Mouse (Mus musculus) heart, adult 8-10 months (tissue): ENCODE measurements around the gene Zfp568. TPM values are rescaled to one million over a fixed set of nuclear protein-coding genes. Genes with fewer than 3 reads are reported as not detected.

Experiments used
- DNase-seq: peaks from one replicate; pipeline ENCODE4 v3.0.0; 2022; ENCODE audit warnings: low spot score
- total RNA-seq, 4 experiments: library from RNA; stranded (reverse); gene quantifications; 2 replicates each; pipeline ENCODE4 v1.2.4; 2022

Gene Zfp568
- total RNA-seq, 4 experiments from 2014 or later: 16.9 to 27.9 (median 21.5) TPM

DNA sequence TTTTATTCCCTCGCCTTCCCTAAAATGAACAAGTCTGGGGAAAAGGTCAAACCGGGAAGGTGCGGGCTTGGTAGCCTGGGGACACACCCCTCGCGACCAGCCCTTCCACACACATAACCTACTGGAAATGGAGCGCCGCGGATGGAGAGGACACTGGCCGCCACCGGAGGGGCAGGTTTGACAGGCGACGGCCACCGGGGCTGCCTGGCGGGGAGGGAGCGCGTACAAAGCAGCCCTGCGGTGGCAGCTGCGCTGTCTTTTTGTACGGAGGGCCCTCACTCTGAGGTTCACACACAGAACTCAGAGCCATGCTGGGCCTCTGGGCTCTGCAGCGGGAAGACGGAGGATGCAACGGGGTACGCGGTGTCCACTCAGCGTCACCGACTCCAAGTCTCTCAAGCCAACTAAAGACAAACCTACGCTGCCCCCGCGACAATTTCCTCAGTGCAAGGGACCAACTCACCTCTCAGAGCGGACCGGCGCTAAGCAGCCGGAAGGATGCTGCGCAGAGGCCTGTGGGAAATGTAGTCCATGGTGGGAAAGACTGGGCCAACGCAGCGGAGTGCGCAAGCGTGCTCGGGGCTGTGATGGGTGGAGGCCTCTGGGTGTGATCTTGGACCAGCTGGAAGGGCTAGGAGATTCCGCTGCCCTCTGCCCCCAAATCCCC, 67.3 kb downstream of the Zfp568 start, which contains the start of gene Zfp14:
TSS of gene Zfp14 (minus strand) at position 499 of the 667 bp plus-strand sequence.
- DNase-seq: peak; percentile 93

- DNase-seq: no peak
Measured at GRCm38 (mm10) chr7:30053591-30053990, 69.8 kb downstream of the Zfp568 start.

- no peak for DNase-seq
Measured at GRCm38 (mm10) chr7:30060341-30060740, 76.6 kb downstream of the Zfp568 start.

- no peak for DNase-seq
Measured at GRCm38 (mm10) chr7:30062478-30062877, 78.7 kb downstream of the Zfp568 start.

GRCm38 (mm10) chr7:30064622-30065021, 80.9 kb downstream of the Zfp568 start:
- DNase-seq: no peak

GRCm38 (mm10) chr7:30072146-30073028, 88.6 kb downstream of the Zfp568 start, which contains the start of gene Zfp82:
Zfp82 (minus strand) TSS chr7:30072900.
- DNase-seq: peak; percentile 82

Other genes with a start within 250 kb of the Zfp568 start
- gene Zfp84, start 215.4 kb upstream of the Zfp568 start, total RNA-seq: 10 to 100 TPM in 3 of 4 experiments, 1 to 10 TPM in 1; 9.9 to 12.2 (median 10.7) TPM
- 1 to 10 TPM; 4.3 to 6.2 (median 5.1) TPM for gene Zfp30, start 200.0 kb upstream of the Zfp568 start, total RNA-seq
- 10 to 100 TPM in 3 of 4 experiments, 1 to 10 TPM in 1; 10.0 to 13.4 (median 11.8) TPM for gene Zfp790, start 167.8 kb upstream of the Zfp568 start, total RNA-seq
- under 1 TPM; 0.33 to 0.72 (median 0.47) TPM for gene Zfp940, start 130.3 kb upstream of the Zfp568 start, total RNA-seq
- 1 to 10 TPM; 3.0 to 4.0 (median 3.8) TPM for gene Zfp420, start 124.0 kb upstream of the Zfp568 start, total RNA-seq
- gene Zfp27, start 77.4 kb upstream of the Zfp568 start, total RNA-seq: 1 to 10 TPM; 8.4 to 9.3 (median 8.6) TPM
- gene Zfp383, start 75.7 kb upstream of the Zfp568 start, total RNA-seq: 1 to 10 TPM; 3.8 to 9.5 (median 6.4) TPM
- 1 to 10 TPM; 5.8 to 6.5 (median 6.0) TPM for gene Zfp74, start 29.9 kb upstream of the Zfp568 start, total RNA-seq
- gene Zfp14, start 67.4 kb downstream of the Zfp568 start, total RNA-seq: 1 to 10 TPM; 2.4 to 3.0 (median 2.6) TPM
- gene Zfp82, start 88.9 kb downstream of the Zfp568 start, total RNA-seq: 1 to 10 TPM; 2.1 to 3.0 (median 2.6) TPM
- under 1 TPM in 1 of 4 experiments, not detected in 3; 0.28 TPM for gene Gm26920, start 106.5 kb downstream of the Zfp568 start, total RNA-seq
- gene Zfp566, start 106.6 kb downstream of the Zfp568 start, total RNA-seq: 1 to 10 TPM in 3 of 4 experiments, under 1 TPM in 1; 0.82 to 1.8 (median 1.6) TPM
- gene Zfp260, start 110.8 kb downstream of the Zfp568 start, total RNA-seq: 10 to 100 TPM; 25.3 to 34.5 (median 31.3) TPM
- 1 to 10 TPM; 1.5 to 4.3 (median 2.1) TPM for gene Zfp382, start 138.0 kb downstream of the Zfp568 start, total RNA-seq
- gene Zfp146, start 185.8 kb downstream of the Zfp568 start, total RNA-seq: 10 to 100 TPM; 23.2 to 33.8 (median 28.1) TPM
- 1,000 to 10,000 TPM; 3,196 to 3,318 (median 3,289) TPM for gene Cox7a1, start 200.2 kb downstream of the Zfp568 start, total RNA-seq
- gene Capns1, start 214.9 kb downstream of the Zfp568 start, total RNA-seq: 100 to 1,000 TPM; 287 to 304 (median 297) TPM
- 10 to 100 TPM; 54.0 to 70.5 (median 64.9) TPM for gene Polr2i, start 248.0 kb downstream of the Zfp568 start, total RNA-seq
- gene Tbcb, start 248.3 kb downstream of the Zfp568 start, total RNA-seq: 10 to 100 TPM; 51.2 to 62.4 (median 57.6) TPM